Mouse (Mus musculus): ENCODE measurements around the gene Dars. TPM values are rescaled to one million over a fixed set of nuclear protein-coding genes. Genes with fewer than 3 reads are reported as not detected.
"Not testable (repeated sequence)": the region's sequence is repeated elsewhere in the genome, so short reads cannot be mapped to it uniquely, and the experiment has no call there.

Dars gene
- polyA plus RNA-seq, 1 experiment from 2014 or later = 186 TPM

DNA sequence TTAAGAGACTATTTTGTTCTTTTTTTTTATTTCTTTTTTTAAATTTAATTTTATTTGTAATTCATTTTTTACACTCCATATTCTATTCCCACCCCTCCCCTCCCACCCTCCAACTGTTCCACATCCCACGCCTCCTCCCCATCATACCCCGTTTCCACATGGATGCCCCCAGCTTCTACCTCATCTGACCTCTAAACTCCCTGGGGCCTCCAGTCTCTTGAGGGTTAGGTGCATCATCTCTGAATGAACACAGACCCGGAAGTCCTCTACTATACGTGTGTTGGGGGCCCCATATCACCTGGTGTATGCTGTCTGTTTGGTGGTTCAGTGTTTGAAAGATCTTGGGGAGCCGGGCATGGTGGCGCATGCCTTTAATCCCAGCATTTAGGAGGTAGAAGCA lies 97.9 kb downstream of the Dars start:
- H3K36me3 ChIP-seq (replicated peaks) = peaks cover 24% of the 10 kb centered on the region
- not testable (repeated sequence) for H3K4me1 ChIP-seq; H3K27ac ChIP-seq; DNase-seq (ENCODE audit: extremely low spot score, low spot score); H3K4me3 ChIP-seq; H3K9me3 ChIP-seq; H3K27me3 ChIP-seq (ENCODE audit: poor library complexity, severe bottlenecking)
- 92% methylated on average over 6 of the region's 6 CpGs for WGBS

- no peaks in the 10 kb centered on the region for H3K27me3 ChIP-seq (ENCODE audit: poor library complexity, severe bottlenecking)
- H3K27ac ChIP-seq = no peak overlapping the region
- 86% methylated on average over 4 of the region's 4 CpGs for WGBS
- H3K9me3 ChIP-seq = no peaks in the 10 kb centered on the region
- H3K4me3 ChIP-seq = no peak overlapping the region
- H3K36me3 ChIP-seq (replicated peaks) = peaks cover 18% of the 10 kb centered on the region
- H3K4me1 ChIP-seq = no peaks in the 10 kb centered on the region
- DNase-seq (ENCODE audit: extremely low spot score, low spot score) = no peak
Observed at GRCm38 (mm10) chr1:128314665-128315064, 102.5 kb downstream of the Dars start.

Other genes starting within 250 kb of the Dars start
- gene Ubxn4, start 173.4 kb downstream of the Dars start, polyA plus RNA-seq (2016; fragmentation: Nextera tagmentation; extraction: Ambion mirVana) = 54.9 and 62.5 TPM in 2 replicates
- 0.12 and 0.50 TPM in 2 replicates for gene Lct, start 89.0 kb downstream of the Dars start, polyA plus RNA-seq (2016; fragmentation: Nextera tagmentation; extraction: Ambion mirVana)
- 378 and 390 TPM in 2 replicates for gene Mcm6, start 57.7 kb downstream of the Dars start, polyA plus RNA-seq (2016; fragmentation: Nextera tagmentation; extraction: Ambion mirVana)
- gene Cxcr4, start 174.9 kb upstream of the Dars start, polyA plus RNA-seq (2016; fragmentation: Nextera tagmentation; extraction: Ambion mirVana) = 6.6 and 7.9 TPM in 2 replicates

All from forebrain, embryonic 10.5 days (tissue).